Mouse (Mus musculus) lung, postnatal 0 days (tissue): ENCODE data around the gene Cept1. TPM values are rescaled to one million over a fixed set of nuclear protein-coding genes. Genes with fewer than 3 reads are reported as not detected.

Source experiments
- ATAC-seq: fragments of 200-750 bp; cut with Nextera tagmentation; 2 replicates; pipeline ENCODE4 v1.8.0; 2017; ENCODE audit warnings: moderate library complexity
- DNase-seq: peaks from one replicate; pipeline ENCODE4 v3.0.0-alpha.2; 2016; ENCODE audit warnings: low spot score
- H3K27ac ChIP-seq: fragments of 300-500 bp; sonication (generic); 2 replicates; pipeline ENCODE4 v1.5.1; 2014; ENCODE audit warnings: antibody characterized with exemption, mild to moderate bottlenecking, low read length, mixed read lengths
- H3K27me3 ChIP-seq: fragments of 300-500 bp; sonication (generic); replicated peaks from 2 replicates; pipeline ENCODE4 v1.6.1; 2014; ENCODE audit warnings: low read length, mixed read lengths; ENCODE audit not compliant: insufficient read depth
- H3K36me3 ChIP-seq: fragments of 300-500 bp; sonication (generic); 2 replicates; pipeline ENCODE4 v1.6.1; 2014; ENCODE audit warnings: low read length, mixed read lengths; ENCODE audit not compliant: insufficient read depth
- H3K4me1 ChIP-seq: fragments of 300-500 bp; sonication (generic); 2 replicates; pipeline ENCODE4 v1.6.1; 2014; ENCODE audit warnings: antibody characterized with exemption, low read depth, low read length, mixed read lengths; ENCODE audit not compliant: insufficient read depth
- H3K4me2 ChIP-seq: fragments of 300-500 bp; sonication (generic); replicated peaks from 2 replicates; pipeline ENCODE4 v1.6.1; 2014; ENCODE audit warnings: low read depth, mild to moderate bottlenecking, low read length, moderate library complexity, mixed read lengths
- H3K4me3 ChIP-seq: fragments of 300-500 bp; sonication (generic); 2 replicates; pipeline ENCODE4 v1.5.1; 2014; ENCODE audit warnings: low read depth, low read length
- H3K9ac ChIP-seq: fragments of 300-500 bp; sonication (generic); replicated peaks from 2 replicates; pipeline ENCODE4 v1.6.1; 2014; ENCODE audit warnings: low read depth, mild to moderate bottlenecking
- H3K9me3 ChIP-seq: fragments of 300-500 bp; sonication (generic); 2 replicates; pipeline ENCODE4 v1.6.1; 2016; ENCODE audit warnings: low read length, mixed read lengths
- CTCF ChIP-seq: IDR thresholded peaks from 2 replicates; pipeline ENCODE4 v1.5.1; 2016; ENCODE audit warnings: antibody characterized with exemption, mild to moderate bottlenecking
- EP300 ChIP-seq: IDR thresholded peaks from 2 replicates; pipeline ENCODE4 v1.6.1; 2016; ENCODE audit warnings: antibody characterized with exemption, mild to moderate bottlenecking, control low read depth
- WGBS: fragments of 180-500 bp; shearing (Covaris S2); extraction: QIAGEN DNeasy Blood & Tissue Kit; methylation state at CpG from one replicate; pipeline ENCODE4 v1.1.7; 2014; 5-methylcytosine and 5-hydroxymethylcytosine counted together
- polyA plus RNA-seq: library from polyadenylated mRNA; unstranded; fragments of >200 nt; fragmentation: Nextera tagmentation; extraction: Ambion mirVana; gene quantifications from 2 replicates; pipeline ENCODE4 v1.2.1, GENCODE M21; 2015

Cept1 gene
- polyA plus RNA-seq, 1 experiment from 2014 or later = 74.1 TPM

DNA sequence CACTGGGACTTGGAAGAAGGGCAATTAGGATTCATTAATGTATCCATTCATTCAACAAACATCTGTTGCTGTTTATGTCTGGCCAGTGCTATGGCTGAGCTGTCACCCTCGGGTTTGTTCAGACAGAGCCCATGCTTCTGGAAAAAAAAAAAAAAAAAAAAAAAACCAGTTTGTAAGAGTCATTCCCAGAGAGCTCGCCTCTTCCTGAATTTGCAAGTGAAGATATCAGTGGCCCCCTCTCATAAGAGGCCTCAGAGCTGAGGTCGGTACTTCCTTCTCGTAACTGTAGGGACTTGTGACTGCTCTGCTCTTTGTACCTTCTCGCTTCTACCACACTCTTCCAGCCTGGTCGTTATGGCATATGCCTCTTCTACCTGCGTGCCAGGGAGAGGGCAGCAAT lies 64.3 kb downstream of the Cept1 start:
- Histone ChIP-seq H3K4me1 (peaks cover 7% of the 10 kb centered on the region; the same call in 1 of the 2 replicates), H3K9ac (no peak overlapping the region), H3K4me3 (peak overlapping the region; percentile 82; the same call in 1 of the 2 replicates), H3K36me3 (no peaks in the 10 kb centered on the region), H3K27ac (peak overlapping the region; percentile 78), H3K27me3 (no peaks in the 10 kb centered on the region), H3K4me2 (peak overlapping the region; percentile 92), H3K9me3 (no peaks in the 10 kb centered on the region)
- DNase-seq (peak; percentile 56), ATAC-seq (no peak)
- TF ChIP-seq EP300 = no peak
- TF ChIP-seq CTCF = no peak
- 45% methylated on average over 7 of the region's 7 CpGs for WGBS

DNA sequence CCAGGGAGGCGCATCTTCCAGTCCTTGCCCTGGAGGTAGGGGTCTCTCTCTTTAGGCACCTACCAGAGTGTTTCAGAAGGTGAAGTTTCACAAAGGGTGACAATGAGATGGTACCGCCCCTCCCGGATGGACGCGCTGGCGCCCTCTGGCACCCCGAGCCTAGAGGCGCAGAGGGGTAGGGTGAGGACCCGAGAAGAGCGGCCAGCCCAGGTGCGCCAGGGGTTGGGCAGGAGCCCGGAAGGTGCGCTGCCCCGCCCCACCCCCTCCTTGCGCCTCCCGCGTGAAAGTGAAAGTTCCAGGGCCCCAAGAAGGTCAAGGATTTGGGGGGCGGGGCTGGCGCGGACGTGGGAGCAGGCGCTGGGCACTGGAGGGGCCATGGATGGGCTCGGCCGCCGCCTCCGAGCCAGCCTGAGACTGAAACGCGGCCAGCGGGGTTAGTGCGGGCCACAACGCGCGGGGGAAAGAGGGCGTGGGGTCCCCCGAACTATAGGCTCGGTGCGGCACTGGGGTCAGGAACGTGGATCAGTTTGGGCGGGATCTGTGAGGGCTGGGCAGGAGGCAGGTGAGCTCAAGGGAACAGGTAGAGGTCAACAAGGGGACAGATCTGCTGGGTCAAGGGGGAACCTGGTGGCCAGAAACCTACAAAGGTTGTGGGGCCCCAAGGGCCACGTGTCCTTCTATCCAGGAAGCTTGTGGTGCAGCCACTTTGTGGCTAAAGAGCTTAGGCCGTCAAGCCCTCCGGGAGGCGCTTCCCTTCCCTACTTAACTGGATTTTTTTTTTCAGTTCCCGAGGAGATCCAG lies 65.1 kb downstream of the Cept1 start, which contains the start of gene Dennd2d:
Gene Dennd2d (plus strand): TSS at position 125 of the 801 bp plus-strand sequence.
- TF ChIP-seq CTCF (peak; percentile 62), EP300 (no peak)
- H3K27me3 ChIP-seq = no peaks in the 10 kb centered on the region
- no peaks in the 10 kb centered on the region for H3K36me3 ChIP-seq
- peak within 1 kb of the TSS; percentile 92 for H3K4me2 ChIP-seq
- H3K4me3 ChIP-seq = peak within 1 kb of the TSS; percentile 82
- ATAC-seq (peak; percentile 91), DNase-seq (peak; percentile 72)
- H3K27ac ChIP-seq = peak within 1 kb of the TSS; percentile 78
- 3% methylated on average over 43 of the region's 44 CpGs for WGBS
- H3K9ac ChIP-seq = peak within 1 kb of the TSS; percentile 60
- no peaks in the 10 kb centered on the region for H3K9me3 ChIP-seq
- peaks cover 7% of the 10 kb centered on the region; the same call in 1 of the 2 replicates for H3K4me1 ChIP-seq

DNA sequence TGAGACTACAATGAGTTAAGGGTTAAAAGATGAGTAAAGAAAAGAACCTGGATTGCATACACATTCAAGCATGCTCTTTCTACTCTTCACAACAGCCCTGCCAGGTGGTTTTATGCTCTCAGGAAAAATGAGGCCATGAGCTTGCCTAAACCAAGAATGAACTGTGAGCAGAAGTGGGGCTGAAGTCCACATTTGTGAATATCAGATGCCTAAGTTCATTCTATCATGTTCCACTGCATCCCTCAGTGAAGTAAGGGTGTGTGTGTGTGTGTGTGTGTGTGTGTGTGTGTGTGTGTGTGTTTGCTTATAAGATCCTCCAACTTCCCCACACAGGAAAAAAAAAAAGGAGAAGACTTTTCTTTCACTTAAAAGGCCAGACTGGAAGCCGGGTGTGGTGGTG lies 70.7 kb downstream of the Cept1 start:
- DNase-seq = no peak
- TF ChIP-seq CTCF (no peak), EP300 (no peak)
- Histone ChIP-seq H3K36me3 (no peaks in the 10 kb centered on the region), H3K4me1 (no peaks in the 10 kb centered on the region), H3K27ac (no peak overlapping the region), H3K9ac (no peak overlapping the region), H3K4me2 (no peak overlapping the region), H3K4me3 (no peak overlapping the region), H3K27me3 (no peaks in the 10 kb centered on the region), H3K9me3 (no peaks in the 10 kb centered on the region)
- WGBS = 75% methylated on average over 1 of the region's 1 CpGs
- ATAC-seq = no peak

DNA sequence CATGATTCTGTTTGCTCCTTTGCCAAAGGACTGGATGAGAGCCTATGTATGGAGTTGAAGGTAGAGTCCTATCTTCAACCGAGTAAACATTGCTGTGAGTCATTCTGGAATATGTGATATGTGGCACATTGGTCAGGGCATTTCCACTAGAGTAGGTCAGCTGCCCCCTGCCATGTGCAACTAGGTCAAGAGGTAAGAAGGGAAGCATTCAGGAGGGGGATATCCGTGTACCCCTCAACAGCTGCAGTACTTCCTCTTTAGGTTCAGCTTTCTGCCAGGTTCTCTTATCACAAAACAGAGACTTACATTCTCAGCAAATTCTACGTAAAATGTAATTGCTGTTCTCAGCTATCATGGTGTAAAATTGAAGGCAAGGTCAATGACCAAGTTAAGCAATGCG lies 73.4 kb downstream of the Cept1 start:
- no peaks in the 10 kb centered on the region for H3K27me3 ChIP-seq
- ATAC-seq (no peak), DNase-seq (no peak)
- no peak overlapping the region for H3K4me3 ChIP-seq
- H3K9me3 ChIP-seq = no peaks in the 10 kb centered on the region
- no peaks in the 10 kb centered on the region for H3K36me3 ChIP-seq
- no peak overlapping the region for H3K27ac ChIP-seq
- no peak overlapping the region for H3K4me2 ChIP-seq
- WGBS = 73% methylated on average over 4 of the region's 4 CpGs
- H3K4me1 ChIP-seq = no peaks in the 10 kb centered on the region
- TF ChIP-seq CTCF (no peak), EP300 (no peak)
- no peak overlapping the region for H3K9ac ChIP-seq

DNA sequence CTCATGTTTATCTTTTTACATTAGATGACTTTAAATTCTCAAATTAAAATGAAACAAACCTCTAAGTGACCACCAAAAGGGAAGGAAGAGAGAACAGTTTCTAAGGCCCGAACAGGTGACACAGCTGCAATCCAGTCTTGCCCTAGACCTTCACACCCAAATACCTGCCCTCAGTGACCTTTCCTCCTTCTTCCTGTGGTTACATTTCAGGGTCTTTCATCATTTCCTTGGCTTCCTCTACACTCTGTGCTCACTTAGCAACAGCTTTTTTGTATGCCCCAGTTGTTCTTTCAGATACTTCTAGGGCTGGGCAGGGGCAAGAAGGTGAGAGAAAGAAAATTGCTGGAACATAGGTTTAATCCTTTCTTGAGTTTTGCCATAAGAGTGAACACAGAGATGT lies 82.9 kb downstream of the Cept1 start:
- 76% methylated on average over 1 of the region's 1 CpGs for WGBS
- H3K9me3 ChIP-seq = no peaks in the 10 kb centered on the region
- H3K9ac ChIP-seq = no peak overlapping the region
- ATAC-seq (no peak), DNase-seq (no peak)
- no peak overlapping the region for H3K4me3 ChIP-seq
- H3K4me2 ChIP-seq = no peak overlapping the region
- no peaks in the 10 kb centered on the region for H3K36me3 ChIP-seq
- TF ChIP-seq EP300 (no peak), CTCF (no peak)
- H3K27me3 ChIP-seq = no peaks in the 10 kb centered on the region
- H3K4me1 ChIP-seq = no peaks in the 10 kb centered on the region
- no peak overlapping the region for H3K27ac ChIP-seq

DNA sequence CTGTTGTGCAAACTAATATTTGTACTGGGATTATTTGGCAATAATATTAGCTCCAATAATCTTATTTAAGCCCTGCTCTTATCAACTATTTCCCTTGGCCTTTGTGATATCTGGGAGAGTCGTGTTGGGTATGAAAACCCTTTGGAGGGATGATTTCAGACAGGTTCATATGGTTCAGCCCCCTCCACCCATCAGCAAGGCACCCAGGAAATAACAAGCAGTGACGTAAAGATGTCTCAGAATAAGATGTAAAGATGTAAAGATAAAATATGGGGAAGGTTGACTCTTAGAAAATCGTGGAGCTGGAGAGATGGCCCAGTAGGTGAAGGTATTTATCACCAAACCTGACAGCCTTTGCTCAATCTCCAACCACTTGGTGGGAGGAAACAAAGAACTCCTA lies 85.1 kb downstream of the Cept1 start:
- WGBS = 57% methylated on average over 3 of the region's 3 CpGs
- Histone ChIP-seq H3K36me3 (no peaks in the 10 kb centered on the region), H3K27ac (no peak overlapping the region), H3K9me3 (no peaks in the 10 kb centered on the region), H3K4me3 (no peak overlapping the region), H3K27me3 (no peaks in the 10 kb centered on the region), H3K4me1 (no peaks in the 10 kb centered on the region), H3K4me2 (no peak overlapping the region), H3K9ac (no peak overlapping the region)
- ATAC-seq = no peak
- no peak for DNase-seq
- TF ChIP-seq CTCF (no peak), EP300 (no peak)
